Mouse (Mus musculus) heart, postnatal 25 days (tissue): ENCODE measurements around the gene Shroom4. TPM values are rescaled to one million over a fixed set of nuclear protein-coding genes. Genes with fewer than 3 reads are reported as not detected.
"Not testable (repeated sequence)": the region's sequence is repeated elsewhere in the genome, so short reads cannot be mapped to it uniquely, and the experiment has no call there.

ENCODE experiments used
- DNase-seq: peaks from one replicate; pipeline ENCODE4 v3.0.0; 2022; ENCODE audit warnings: low spot score
- intact Hi-C: fragments of 180-260 bp; cut with DNase I; formaldehyde crosslinking; loops from one replicate; pipeline ENCODE4 v1.15.1; 2025
- total RNA-seq, 2 experiments: library from RNA; stranded (reverse); gene quantifications; 2 replicates each; pipeline ENCODE4 v1.2.3; 2021

Shroom4 gene
- 10 to 100 TPM; 15.8 to 18.3 TPM for total RNA-seq

DNA sequence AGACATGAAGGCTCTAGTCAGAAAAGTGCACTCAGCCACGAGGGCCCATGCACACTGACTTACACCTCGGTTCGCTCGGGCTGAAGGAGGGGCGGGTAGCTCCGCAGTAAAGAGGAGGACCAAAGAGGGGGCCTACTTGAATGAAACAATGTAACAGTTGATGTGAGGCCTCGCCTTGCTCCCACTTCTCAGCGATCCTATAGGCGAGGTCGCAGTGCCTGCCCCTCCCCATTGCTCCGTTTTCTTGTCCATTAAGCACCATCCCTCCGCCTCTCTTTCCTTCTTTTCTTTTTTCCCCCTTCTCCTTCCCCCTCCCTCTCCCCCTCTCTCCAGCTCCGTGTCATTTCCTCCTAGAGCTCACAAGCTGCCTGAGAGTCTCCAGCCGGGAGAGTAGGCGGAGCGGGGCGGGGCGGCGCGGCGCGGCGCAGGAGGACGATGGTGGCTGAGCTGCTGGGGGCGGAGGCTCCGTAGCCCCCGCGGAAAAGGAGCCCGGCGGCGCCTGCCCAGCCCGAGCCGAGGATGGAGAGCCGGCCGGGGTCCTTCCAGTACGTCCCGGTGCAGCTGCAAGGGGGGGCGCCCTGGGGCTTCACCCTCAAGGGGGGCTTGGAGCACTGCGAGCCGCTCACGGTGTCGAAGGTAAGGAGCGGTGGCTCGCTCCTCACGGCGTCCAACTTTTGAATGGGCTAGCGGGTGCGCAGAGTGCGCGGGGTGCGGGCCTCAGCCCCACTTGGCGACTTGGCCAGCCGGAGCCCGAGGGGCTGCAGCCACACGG lies at the start of gene Shroom4:
TSS of gene Shroom4 (plus strand) at position 229 of the 772 bp plus-strand sequence.
- peak; percentile 33 for DNase-seq
- intact Hi-C loops: no loop called here

DNA sequence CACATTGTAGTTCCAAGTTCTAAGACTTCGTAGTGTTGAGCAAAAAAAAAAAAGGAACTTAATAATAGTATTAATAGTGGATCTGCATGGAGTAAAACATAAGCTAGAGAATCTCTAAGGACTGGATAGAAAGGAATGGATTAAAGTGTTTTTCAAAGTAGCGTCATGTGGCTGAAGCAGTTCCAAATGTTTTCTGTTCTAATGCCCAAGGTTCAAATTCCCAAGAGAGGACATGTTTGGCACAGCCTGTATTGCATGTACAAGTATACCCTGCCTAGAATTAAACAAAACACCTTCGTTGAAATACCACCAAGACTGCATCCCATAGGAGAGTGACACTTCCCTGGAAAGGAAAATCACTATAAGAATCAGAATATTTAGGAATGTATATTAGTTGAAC lies 42.8 kb upstream of the Shroom4 start:
- intact Hi-C loops: no loop called here

DNA sequence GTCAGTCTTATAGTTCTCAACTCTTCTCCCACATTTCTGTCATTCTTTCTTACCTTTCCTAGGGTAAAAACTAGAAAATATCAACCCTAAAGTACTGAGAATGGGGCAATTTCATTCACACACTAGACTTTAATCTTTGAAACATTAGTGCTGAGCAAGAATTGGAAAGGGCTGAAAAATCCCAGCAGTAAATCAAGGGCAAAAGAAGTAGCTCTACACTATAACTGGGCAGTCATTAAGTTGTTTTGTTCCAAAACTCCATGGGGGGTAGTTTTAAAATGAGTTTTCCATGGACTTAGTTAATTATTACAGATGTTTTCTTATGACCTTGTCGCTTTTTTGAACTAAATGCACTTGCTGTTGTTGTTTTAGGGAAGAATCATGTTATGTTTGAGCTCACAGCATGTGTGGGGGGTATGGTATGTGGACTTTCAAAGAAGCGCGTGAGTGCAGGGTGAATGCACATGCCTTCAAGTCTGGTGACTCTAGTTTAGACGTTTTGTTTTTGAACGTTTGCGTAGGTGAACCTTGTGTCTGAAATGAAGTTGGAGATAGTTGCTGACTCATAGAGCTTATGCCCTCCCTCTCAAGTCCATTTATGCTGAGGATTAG lies 42.0 kb upstream of the Shroom4 start:
- no peak for DNase-seq
- intact Hi-C loops: no loop called here

More for the DNA sequence above, 42.8 kb upstream of the Shroom4 start:
- DNase-seq: no peak

DNA sequence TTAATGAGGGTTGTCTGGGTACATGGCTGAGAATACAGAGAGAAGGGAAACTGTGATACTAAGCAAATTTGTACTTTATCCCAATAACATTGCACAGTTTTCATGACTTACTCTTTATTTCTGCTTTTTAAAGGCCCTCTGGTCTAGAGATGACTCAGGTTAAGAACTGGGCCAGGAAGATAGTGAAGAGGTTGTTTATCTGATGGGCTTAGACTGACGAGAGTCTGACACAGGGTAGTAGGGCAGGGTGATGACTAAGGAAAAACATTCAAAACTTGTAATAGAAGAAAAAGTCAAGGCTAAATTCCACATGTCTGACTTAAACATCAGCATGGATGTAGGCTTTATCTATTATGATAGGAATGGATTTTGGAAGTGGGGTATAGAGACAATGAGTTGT lies 30.8 kb upstream of the Shroom4 start:
- intact Hi-C loops: no loop called here
- no peak for DNase-seq

DNA sequence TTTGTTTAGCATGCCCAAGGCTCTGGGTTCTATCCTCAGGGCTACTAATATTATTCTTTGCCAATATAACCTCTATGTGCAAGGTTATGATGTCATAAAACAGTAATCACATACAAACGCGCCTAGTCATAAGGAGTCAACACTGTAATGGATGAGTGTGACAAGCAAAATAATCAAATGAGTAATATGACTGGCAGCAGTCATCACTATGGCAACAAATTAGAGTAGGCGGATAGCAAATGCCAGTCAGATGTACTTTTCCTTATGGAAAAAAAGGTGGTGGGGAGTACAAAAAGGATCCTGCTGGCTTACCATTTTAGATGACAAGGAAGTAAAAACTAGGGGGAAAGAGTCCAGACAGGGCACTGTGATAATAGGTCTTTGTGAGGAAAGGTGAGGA lies 28.9 kb upstream of the Shroom4 start:
- no peak for DNase-seq
- intact Hi-C loops: no loop called here

DNA sequence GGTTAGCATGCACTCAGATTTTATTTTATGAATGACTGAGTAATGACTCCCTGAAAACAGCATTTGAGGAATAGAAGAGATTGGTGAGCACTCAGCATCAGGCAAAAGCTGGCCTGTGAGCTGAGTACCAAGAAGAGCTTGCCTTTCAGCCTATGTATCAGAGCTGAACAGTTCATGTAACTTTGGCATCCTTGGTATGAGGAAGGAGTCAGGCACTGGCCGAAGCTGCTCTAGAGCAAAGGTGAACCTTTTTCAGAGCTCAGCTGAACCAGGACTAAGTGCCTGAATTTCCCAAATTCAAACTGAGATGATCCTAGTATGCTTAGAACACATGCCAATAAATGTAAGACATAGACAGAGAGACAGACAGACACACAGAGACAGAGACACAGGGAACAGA lies 5.8 kb upstream of the Shroom4 start:
- no peak for DNase-seq
- intact Hi-C loops: no loop called here

DNA sequence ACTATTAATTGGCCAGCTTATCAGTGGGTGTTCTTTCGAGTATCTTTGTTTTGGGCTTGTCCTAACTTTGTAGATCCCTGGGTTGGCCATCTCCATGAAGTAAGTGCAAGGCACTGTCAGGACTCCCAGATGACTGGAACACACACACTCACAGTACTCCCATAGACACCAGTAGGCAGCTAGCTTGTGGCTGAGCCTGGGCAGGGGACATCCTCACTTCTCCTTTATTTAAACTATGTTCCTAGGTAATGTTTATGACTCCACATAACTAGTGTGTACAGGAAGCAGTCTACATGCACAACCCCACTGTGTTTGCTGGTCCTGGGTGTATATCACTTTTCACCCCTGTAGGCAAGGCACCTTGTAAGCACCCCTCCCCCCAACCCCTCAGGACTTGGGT lies 461 bp upstream of the Shroom4 start:
- DNase-seq: no peak
- intact Hi-C loops: no loop called here

DNA sequence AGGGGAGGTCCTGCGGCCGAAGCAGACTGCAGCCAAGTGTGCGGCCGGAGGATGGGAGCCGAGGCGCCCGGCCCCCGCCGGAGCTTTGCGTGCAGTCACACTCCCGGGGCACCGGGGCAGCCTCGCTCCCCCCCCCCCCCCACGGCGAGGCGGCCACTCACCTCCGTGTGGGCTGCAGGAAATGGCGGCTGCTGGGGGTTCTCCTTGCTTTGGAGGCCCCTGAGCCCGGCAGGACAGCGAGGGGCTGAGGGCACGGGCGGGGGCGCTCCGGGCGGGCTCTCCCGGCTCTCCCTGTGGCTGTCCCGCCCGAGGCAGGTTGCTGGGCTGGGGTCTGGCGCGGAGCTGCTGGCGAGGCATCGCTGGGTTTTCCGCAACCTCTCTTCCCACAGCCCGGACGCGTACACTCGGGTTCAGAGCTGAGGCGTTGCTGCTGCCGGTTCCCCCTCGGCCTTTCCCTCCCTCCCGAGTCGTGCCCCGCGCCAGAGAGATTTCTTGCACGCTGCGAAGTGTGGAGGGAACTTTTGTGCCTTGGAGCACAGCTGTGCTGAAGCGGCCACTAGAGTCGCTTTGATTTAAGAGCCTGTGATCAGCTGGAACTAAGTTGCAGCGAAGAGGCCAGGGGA lies 855 bp downstream of the Shroom4 start:
- peak; percentile 7 for DNase-seq
- intact Hi-C loops: no loop called here

DNA sequence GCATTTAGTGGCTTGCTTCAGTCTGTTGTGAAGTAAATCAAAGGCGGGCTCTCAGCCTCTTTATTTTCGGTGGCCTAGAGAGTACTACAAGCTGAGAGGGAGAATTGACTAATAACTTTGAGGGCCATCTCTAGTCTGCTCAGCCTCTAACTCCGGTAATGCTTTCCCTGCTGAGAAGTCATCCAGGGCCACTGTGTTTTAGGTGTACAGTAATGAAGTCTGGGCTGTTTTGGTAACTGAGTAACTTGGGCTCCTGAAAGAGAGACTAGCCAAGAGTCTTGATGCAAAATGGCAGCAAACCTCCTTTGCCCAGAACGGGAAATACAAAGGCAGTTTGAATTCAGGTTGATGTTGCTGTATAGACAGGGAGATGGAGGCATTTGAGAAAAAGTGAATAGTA lies 3.3 kb downstream of the Shroom4 start:
- DNase-seq: no peak

DNA sequence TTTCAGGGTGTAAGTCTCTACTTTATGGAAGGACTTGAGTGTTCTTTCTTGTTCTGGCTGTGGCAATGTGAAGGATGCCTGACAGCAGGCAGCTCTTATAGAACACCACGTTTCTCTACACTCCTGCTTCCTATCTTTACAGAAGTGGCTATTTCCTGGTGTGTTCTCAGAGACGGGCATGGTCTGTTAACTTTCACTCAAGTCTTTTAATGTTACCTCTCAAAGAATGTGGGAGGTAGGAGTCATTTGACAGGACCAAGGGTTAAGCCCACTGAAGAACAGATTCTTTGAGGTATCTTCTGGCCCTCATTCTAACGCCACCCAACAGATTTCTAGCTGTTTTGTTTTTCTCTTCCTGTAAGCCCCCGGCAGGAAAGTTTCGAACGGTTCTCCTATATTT lies 9.5 kb downstream of the Shroom4 start:
- intact Hi-C loops: no loop called here
- DNase-seq: no peak

More for the DNA sequence above, 3.3 kb downstream of the Shroom4 start:
- intact Hi-C loops: no loop called here

DNA sequence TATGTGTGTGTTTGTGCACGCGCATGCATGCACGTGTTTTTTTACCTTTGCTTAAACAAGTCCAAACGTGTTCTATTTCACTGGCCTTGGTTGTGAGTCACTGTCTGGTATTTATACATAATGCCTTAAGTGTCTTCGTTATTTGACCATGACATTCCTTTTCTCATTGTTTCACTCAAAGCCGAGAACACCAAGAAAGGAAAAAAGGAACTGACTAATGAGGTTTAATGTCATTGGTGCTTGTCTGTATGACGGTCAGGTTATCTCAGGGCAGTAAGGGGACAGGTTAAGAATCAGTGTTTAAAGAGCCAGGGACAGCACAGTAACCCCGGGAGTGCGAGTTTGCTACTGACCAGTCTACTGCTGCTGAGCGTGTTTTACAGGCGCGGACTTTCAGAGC lies 15.8 kb downstream of the Shroom4 start:
- intact Hi-C loops: no loop called here
- DNase-seq: no peak

DNA sequence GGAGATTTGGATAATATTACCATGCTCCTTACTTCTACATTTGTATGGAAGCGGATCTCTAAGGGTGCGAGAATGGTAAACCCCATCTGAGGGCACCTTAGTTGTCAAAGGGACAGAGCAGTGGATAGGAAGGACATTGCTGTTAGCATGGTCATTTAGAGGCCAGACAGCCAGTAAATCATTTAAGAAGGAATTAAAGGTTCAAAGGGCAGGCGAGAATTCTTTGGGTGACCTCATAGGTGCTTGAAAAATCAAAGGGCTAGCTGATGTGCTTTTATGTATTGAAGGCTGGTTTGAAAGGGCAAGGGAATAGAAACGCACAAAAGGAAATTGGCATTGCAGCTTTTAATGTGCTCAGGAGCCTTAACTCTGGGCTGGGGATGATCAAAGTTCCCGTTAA lies 16.3 kb downstream of the Shroom4 start:
- DNase-seq: no peak
- intact Hi-C loops: no loop called here

DNA sequence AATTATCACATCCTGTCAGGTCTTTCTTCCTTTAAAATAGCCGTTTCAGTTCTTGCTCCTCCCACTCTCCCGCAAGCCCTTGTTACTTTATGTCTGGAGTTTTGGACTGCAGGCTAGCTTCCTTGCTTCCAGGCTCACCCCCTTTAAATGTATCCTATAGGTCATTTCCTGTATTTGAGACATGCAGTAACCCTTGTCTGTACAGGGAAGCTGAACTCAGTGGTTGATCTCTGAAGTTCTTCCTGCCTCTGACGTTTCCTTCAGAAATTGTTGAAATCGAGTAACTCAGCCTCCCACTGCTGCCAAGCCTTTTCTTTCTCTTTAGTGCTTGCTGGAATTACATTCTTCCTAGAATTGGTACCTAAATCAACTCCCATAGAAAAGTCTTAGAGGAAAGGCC lies 18.5 kb downstream of the Shroom4 start:
- intact Hi-C loops: no loop called here
- no peak for DNase-seq

DNA sequence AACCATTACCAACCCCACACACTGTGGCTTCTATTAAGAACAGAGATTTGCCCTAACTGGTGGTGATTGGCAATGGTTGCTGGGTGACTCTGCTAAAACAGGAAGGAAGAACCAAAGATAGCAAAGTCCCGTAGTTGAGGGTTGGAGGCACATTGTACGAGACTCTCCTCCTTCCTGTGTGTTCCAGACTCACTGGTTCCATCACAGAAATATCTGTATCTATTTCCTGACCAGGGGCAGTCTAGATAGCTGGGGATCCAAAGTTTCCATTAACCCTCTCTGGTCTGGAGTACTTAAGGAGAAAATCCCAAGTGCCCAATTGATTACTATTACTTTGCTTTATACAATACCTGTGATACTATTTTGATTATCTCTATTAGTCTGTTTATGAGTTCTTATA lies 35.6 kb downstream of the Shroom4 start:
- intact Hi-C loops: no loop called here
- no peak for DNase-seq

DNA sequence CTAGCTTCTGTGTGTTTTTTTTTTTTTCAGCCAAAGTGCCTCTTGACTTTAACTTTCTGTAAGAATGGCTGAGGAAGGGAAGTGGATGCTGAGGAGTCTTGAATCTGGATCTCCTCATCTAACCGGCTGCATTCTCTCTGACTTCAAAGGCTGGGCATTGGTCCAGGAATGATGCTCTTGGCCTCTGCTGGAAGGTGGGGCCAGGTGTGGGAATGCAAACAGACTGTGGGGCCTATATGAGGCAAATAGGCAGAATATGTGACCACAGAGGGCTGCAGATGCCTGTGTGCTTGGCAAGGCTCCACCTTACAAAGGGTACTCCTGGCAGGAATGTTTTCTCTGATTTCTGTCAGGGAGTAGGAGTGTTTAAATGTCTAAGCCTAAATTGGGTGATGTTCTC lies 46.8 kb downstream of the Shroom4 start:
- DNase-seq: no peak
- intact Hi-C loops: no loop called here

DNA sequence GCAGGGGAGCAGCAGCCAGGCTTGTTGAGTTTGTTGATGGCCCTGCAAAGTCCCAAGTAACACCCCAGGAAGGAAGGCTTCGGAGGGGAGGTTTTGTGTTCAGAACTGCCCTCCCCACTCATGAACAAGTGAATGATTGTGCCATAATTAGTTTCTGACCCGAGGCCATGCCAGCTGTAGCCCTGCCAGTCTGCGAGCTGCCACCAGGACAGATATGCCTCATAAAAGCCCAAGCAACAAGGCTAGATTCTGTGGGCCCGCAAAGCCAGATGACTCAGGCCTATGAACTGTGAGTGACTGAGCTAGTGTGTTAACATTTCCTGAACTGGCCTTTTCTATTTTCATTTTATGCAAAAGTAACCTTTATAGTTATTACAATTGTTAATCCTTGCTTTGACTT lies 48.3 kb downstream of the Shroom4 start:
- intact Hi-C loops: no loop called here
- no peak for DNase-seq

DNA sequence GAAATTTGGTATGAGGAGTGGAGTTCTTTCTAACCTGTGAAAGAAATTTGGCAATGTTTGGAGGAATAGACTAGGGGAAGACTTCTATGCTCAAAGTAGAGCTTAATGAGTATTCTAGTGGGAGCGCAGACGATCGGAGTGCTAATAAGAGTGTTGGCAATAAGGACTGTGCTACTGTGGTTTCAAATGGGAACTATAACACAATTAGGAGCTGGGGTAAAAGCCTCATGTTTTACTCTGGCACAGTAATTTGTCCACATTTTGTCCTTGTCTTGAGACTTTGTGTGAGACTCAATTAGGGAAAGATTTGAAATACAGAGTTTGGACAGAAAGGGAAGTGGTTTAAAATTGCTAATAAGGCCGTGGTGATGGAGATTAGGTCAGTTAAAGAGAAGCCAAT lies 53.6 kb downstream of the Shroom4 start:
- intact Hi-C loops: no loop called here
- no peak for DNase-seq

DNA sequence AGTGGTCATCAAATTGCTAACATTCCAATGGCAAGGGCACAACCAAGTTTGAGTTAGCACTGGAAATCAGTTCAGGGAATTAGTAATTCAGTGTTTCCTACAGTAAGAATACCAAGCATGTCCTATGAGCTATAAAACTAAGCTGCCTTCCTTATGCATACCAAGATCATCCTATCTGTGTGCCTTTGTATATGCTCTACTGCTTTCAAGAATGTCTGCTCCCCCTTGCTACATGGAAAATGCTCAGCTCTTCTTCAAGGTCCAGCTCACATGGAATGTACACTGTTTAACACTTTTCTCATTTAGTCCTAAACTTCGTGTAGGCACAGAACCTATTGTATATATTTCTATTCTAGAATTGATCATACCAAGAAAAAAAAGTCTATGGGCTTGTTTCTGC lies 69.6 kb downstream of the Shroom4 start:
- DNase-seq, intact Hi-C loops: not testable (repeated sequence)

DNA sequence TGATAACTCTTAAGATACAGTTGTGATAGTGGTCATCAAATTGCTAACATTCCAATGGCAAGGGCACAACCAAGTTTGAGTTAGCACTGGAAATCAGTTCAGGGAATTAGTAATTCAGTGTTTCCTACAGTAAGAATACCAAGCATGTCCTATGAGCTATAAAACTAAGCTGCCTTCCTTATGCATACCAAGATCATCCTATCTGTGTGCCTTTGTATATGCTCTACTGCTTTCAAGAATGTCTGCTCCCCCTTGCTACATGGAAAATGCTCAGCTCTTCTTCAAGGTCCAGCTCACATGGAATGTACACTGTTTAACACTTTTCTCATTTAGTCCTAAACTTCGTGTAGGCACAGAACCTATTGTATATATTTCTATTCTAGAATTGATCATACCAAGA lies 72.9 kb downstream of the Shroom4 start:
- intact Hi-C loops: not testable (repeated sequence)

DNA sequence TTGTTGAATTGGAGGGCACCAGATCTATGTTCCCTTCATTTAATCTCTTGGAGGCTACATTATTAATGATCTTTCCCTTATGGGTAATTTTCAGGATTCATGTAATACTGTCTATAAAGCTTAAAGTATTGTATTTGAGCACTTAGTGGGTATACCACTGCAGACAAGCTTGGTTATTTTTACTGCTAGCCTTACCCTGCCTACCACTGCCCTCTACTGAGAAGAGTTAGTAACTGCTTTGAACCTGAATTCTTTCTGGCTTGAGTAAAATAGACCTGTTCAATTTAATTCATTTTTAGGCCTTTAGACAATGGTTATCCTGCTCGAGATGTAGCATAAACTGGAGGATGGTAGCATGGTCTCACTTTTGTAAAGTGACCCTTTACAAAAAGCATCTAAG lies 75.5 kb downstream of the Shroom4 start:
- DNase-seq: no peak
- intact Hi-C loops: loop anchor here (2.0 to 5.0 kb wide), 2 partner anchors 153 to 214 kb away; partner anchors contain the start of gene Bmp15

More for the DNA sequence above, 72.9 kb downstream of the Shroom4 start:
- not testable (repeated sequence) for DNase-seq

DNA sequence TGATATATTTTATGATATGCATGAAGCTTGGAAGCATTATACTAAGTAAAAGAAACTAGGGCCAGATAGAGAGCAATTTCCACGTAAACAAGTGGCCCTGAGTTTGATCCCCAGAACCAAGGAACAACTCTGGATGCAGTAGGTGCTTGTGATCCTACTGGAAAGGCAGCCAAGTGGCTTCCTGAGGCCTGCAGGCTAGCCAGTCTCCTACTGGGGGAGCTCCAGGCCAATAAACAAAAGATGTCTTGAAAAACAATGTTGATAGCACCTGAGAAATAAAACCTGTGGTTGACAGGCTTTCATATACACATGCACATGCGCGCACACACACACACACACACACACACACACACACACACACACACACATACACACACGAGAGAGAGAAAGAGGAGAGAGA lies 82.6 kb downstream of the Shroom4 start:
- intact Hi-C loops: loop anchor here (5.0 kb wide), 1 partner anchor 40 kb away; no protein-coding TSS in a partner anchor

More for the DNA sequence above, 82.6 kb downstream of the Shroom4 start:
- no peak for DNase-seq
